Mouse (Mus musculus) intestine, postnatal 0 days (tissue): ENCODE measurements around the gene Cxcl16. TPM values are rescaled to one million over a fixed set of nuclear protein-coding genes. Genes with fewer than 3 reads are reported as not detected.

Source experiments
- ATAC-seq: fragments of 200-750 bp; cut with Nextera tagmentation; 2 replicates; pipeline ENCODE4 v1.8.0; 2017; ENCODE audit warnings: mild to moderate bottlenecking, moderate TSS enrichment, moderate library complexity
- H3K27ac ChIP-seq: fragments of 300-500 bp; sonication (generic); 2 replicates; pipeline ENCODE4 v1.5.1; 2014; ENCODE audit warnings: mild to moderate bottlenecking, low read depth, low read length, moderate library complexity
- H3K27me3 ChIP-seq: fragments of 300-500 bp; sonication (generic); replicated peaks from 2 replicates; pipeline ENCODE4 v1.6.1; 2014; ENCODE audit warnings: low read length, mixed read lengths; ENCODE audit not compliant: control insufficient read depth, insufficient read depth
- H3K36me3 ChIP-seq: fragments of 300-500 bp; sonication (generic); 2 replicates; pipeline ENCODE4 v1.6.1; 2014; ENCODE audit warnings: mild to moderate bottlenecking, moderate library complexity; ENCODE audit not compliant: control insufficient read depth, insufficient read depth
- H3K4me1 ChIP-seq: fragments of 300-500 bp; sonication (generic); replicated peaks from 2 replicates; pipeline ENCODE4 v1.6.1; 2014; ENCODE audit warnings: antibody characterized with exemption, low read length, mixed read lengths; ENCODE audit not compliant: control insufficient read depth, insufficient read depth
- H3K4me2 ChIP-seq: fragments of 300-500 bp; sonication (generic); replicated peaks from 2 replicates; pipeline ENCODE4 v1.6.1; 2014; ENCODE audit warnings: low read depth, mild to moderate bottlenecking, moderate library complexity
- H3K4me3 ChIP-seq: fragments of 300-500 bp; sonication (generic); 2 replicates; pipeline ENCODE4 v1.5.1; 2014; ENCODE audit warnings: low read depth, low read length
- H3K9ac ChIP-seq: fragments of 300-500 bp; sonication (generic); 2 replicates; pipeline ENCODE4 v1.6.1; 2014; ENCODE audit warnings: mild to moderate bottlenecking, low read depth, low read length
- H3K9me3 ChIP-seq: fragments of 300-500 bp; sonication (generic); 2 replicates; pipeline ENCODE4 v1.6.1; 2016; ENCODE audit warnings: mixed run types; ENCODE audit not compliant: control insufficient read depth
- CTCF ChIP-seq: sonication (generic); IDR thresholded peaks from 2 replicates; pipeline ENCODE4 v1.5.1; 2016; ENCODE audit warnings: low read depth, mild to moderate bottlenecking, control low read depth, antibody characterized with exemption, moderate library complexity
- WGBS: fragments of 180-500 bp; shearing (Covaris S2); extraction: QIAGEN DNeasy Blood & Tissue Kit; methylation state at CpG from one replicate; pipeline ENCODE4 v1.1.7; 2014; 5-methylcytosine and 5-hydroxymethylcytosine counted together
- microRNA-seq: library from miRNA; unstranded; fragments of <30 nt; microRNA quantifications from one replicate; pipeline ENCODE4, GENCODE M21; 2016
- polyA plus RNA-seq: library from polyadenylated mRNA; unstranded; fragments of >200 nt; fragmentation: Nextera tagmentation; extraction: Ambion mirVana; gene quantifications from 2 replicates; pipeline ENCODE4 v1.2.1, GENCODE M21; 2015

Cxcl16 gene
- polyA plus RNA-seq, 1 experiment from 2014 or later: 39.3 TPM

DNA sequence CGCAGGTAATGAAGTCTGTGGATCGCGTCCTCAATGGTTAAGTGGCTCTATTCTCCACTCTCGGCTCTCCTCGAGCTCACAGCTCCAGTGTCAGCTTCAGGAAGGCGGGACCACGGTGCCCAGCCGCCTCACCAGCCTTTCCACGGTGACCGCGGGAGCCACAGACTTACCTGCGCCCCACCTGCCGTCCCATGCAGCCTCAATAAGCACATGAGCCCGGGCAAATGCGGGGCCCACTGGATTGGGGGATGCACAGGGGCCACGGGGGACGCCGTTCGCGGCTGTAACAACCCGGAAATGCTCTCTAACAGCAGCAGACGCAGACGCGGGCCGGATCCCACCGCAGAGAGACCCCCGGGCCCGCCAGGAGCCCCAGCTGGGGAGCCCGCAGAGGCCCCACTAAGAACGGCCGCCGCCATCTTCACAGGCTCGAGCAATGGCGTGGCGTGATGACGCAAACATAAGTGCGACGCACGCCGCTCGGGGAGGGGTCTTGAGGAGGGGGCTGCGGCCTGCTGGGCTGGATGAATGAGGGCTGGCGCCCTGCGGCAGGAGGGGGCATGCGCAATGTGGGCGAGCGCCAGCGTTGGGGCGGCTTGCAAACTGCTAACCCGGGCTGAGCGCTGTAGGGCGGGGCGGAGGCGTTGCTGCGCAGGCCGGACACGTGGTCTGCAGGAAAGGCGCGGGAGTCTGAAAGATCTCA lies 50.0 kb downstream of the Cxcl16 start, which contains the start of gene Pelp1:
Pelp1 (minus strand) TSS at position 438 of the 703 bp plus-strand sequence.
- TF ChIP-seq CTCF: no peak
- Histone ChIP-seq H3K27me3 (no peaks in the 10 kb centered on the region), H3K9ac (peak within 1 kb of the TSS; percentile 91), H3K36me3 (peaks cover 16% of the 10 kb centered on the region), H3K27ac (peak within 1 kb of the TSS; percentile 77), H3K9me3 (no peaks in the 10 kb centered on the region), H3K4me3 (peak within 1 kb of the TSS; percentile 93), H3K4me1 (0 out of 2 replicates have a peak, but pooled peaks cover 4% of the 10 kb centered on the region), H3K4me2 (peak within 1 kb of the TSS; percentile 97)
- under 1% methylated on average over 59 of the region's 59 CpGs for WGBS
- peak; percentile 84 for ATAC-seq

Small RNA genes lying within 50 kb of the gene (microRNA-seq; reads per million reads assigned to microRNA genes)
- gene Mir7115: not detected

Other genes with a start within 250 kb of the Cxcl16 start
- gene Slc16a11, start 247.2 kb downstream of the Cxcl16 start, polyA plus RNA-seq: 3.6 and 4.5 TPM in 2 replicates
- gene Slc16a13, start 238.9 kb downstream of the Cxcl16 start, polyA plus RNA-seq: 9.9 and 11.4 TPM in 2 replicates
- 3.6 and 4.4 TPM in 2 replicates for gene Bcl6b, start 230.2 kb downstream of the Cxcl16 start, polyA plus RNA-seq
- gene 0610010K14Rik, start 222.1 kb downstream of the Cxcl16 start, polyA plus RNA-seq: 70.3 and 72.7 TPM in 2 replicates
- gene Gm21988, start 220.2 kb downstream of the Cxcl16 start, polyA plus RNA-seq: 11.2 and 11.3 TPM in 2 replicates
- gene Rnasek, start 220.1 kb downstream of the Cxcl16 start, polyA plus RNA-seq: 628 and 645 TPM in 2 replicates
- 0.68 and 0.71 TPM in 2 replicates for gene Alox12, start 204.6 kb downstream of the Cxcl16 start, polyA plus RNA-seq
- gene Alox12e, start 137.4 kb downstream of the Cxcl16 start, polyA plus RNA-seq: 0.07 TPM in 1 of 2 replicates, not detected in the other
- gene Alox15, start 108.0 kb downstream of the Cxcl16 start, polyA plus RNA-seq: 0.12 and 0.33 TPM in 2 replicates
- gene Pelp1, start 50.0 kb downstream of the Cxcl16 start, polyA plus RNA-seq: 9.5 and 9.9 TPM in 2 replicates
- 7.4 and 7.8 TPM in 2 replicates for gene Arrb2, start 27.3 kb downstream of the Cxcl16 start, polyA plus RNA-seq
- gene Med11, start 8.1 kb downstream of the Cxcl16 start, polyA plus RNA-seq: 30.1 and 30.7 TPM in 2 replicates
- 1.4 and 1.5 TPM in 2 replicates for gene Zmynd15, start 551 bp downstream of the Cxcl16 start, polyA plus RNA-seq
- 398 and 402 TPM in 2 replicates for gene Tm4sf5, start 45.3 kb upstream of the Cxcl16 start, polyA plus RNA-seq
- gene Vmo1, start 54.6 kb upstream of the Cxcl16 start, polyA plus RNA-seq: 0.25 and 0.31 TPM in 2 replicates
- 0.30 and 0.82 TPM in 2 replicates for gene Gltpd2, start 59.2 kb upstream of the Cxcl16 start, polyA plus RNA-seq
- gene Psmb6, start 65.4 kb upstream of the Cxcl16 start, polyA plus RNA-seq: 462 and 489 TPM in 2 replicates
- not detected in 2 replicates for gene Gm40193, start 73.0 kb upstream of the Cxcl16 start, polyA plus RNA-seq
- gene Pld2, start 80.1 kb upstream of the Cxcl16 start, polyA plus RNA-seq: 5.9 and 6.3 TPM in 2 replicates
- gene Mink1, start 102.9 kb upstream of the Cxcl16 start, polyA plus RNA-seq: 5.8 and 6.1 TPM in 2 replicates
- gene 4930544D05Rik, start 155.9 kb upstream of the Cxcl16 start, polyA plus RNA-seq: not detected in 2 replicates
- 0.12 TPM in 1 of 2 replicates, not detected in the other for gene Chrne, start 159.2 kb upstream of the Cxcl16 start, polyA plus RNA-seq
- 0.07 and 0.10 TPM in 2 replicates for gene Gp1ba, start 179.1 kb upstream of the Cxcl16 start, polyA plus RNA-seq
- gene Rnf167, start 187.3 kb upstream of the Cxcl16 start, polyA plus RNA-seq: 107 TPM in 2 replicates
- gene Slc25a11, start 187.5 kb upstream of the Cxcl16 start, polyA plus RNA-seq: 192 and 210 TPM in 2 replicates
- 1,830 and 1,961 TPM in 2 replicates for gene Pfn1, start 194.7 kb upstream of the Cxcl16 start, polyA plus RNA-seq
- 4.9 and 5.9 TPM in 2 replicates for gene Eno3, start 197.2 kb upstream of the Cxcl16 start, polyA plus RNA-seq
- 61.3 and 66.2 TPM in 2 replicates for gene Spag7, start 209.4 kb upstream of the Cxcl16 start, polyA plus RNA-seq
- 11.7 and 12.3 TPM in 2 replicates for gene Camta2, start 228.1 kb upstream of the Cxcl16 start, polyA plus RNA-seq
- 2.8 and 3.3 TPM in 2 replicates for gene Inca1, start 240.2 kb upstream of the Cxcl16 start, polyA plus RNA-seq
- gene Kif1c, start 240.6 kb upstream of the Cxcl16 start, polyA plus RNA-seq: 4.4 and 5.4 TPM in 2 replicates